Mouse (Mus musculus): ENCODE data around the gene Rsph1. TPM values are rescaled to one million over a fixed set of nuclear protein-coding genes. Genes with fewer than 3 reads are reported as not detected.
A peak's percentile ranks its signal among the peaks of the same experiment; 100 is the strongest.

Rsph1 gene
- total and polyA plus RNA-seq, 3 experiments, result 0.81 to 1.2 (median 1.2) TPM

DNA sequence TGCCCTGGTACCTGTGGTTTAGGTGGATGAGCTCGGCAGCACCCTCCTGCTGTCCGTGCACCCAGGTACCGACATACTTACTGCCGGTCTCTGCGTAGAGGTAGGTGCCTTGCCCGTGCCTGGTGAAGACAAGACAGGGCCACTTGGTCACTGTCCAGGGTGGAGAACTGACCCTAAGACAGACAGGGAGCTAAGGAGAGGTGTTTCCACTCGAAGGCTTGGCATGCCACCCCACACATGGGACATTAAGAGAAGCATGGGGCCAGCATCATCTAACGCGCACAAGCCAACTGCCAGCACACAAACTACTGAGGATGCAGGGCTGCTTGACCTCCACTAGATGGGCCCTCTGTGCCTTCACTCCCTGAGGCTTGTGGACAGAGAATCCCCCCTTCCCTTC lies 11.4 kb downstream of the Rsph1 start:
- Histone ChIP-seq H3K4me3 (no peak overlapping the region), H3K27me3 (ENCODE audit: control insufficient read depth, insufficient read depth, low read length) (no peaks in the 10 kb centered on the region), H3K27ac (no peak overlapping the region), H3K4me1 (ENCODE audit: control insufficient read depth, insufficient read depth, low read length) (no peaks in the 10 kb centered on the region), H3K9ac (ENCODE audit: low read depth, low read length) (no peak overlapping the region), H3K79me2 (replicated peaks; ENCODE audit: control insufficient read depth, insufficient read depth, low read length) (no peaks in the 10 kb centered on the region), H3K36me3 (ENCODE audit: control insufficient read depth, insufficient read depth, low read length) (no peaks in the 10 kb centered on the region)
- intact Hi-C loops (cut with DNase I), result no loop called here
- WGBS, result 86% methylated on average over 9 of the region's 9 CpGs
- DNase-seq, result no peak
- no peak for TF ChIP-seq CTCF (IDR thresholded peaks at IDR 0.05)
- no peak for TF ChIP-seq EP300 (IDR thresholded peaks at IDR 0.05; ENCODE audit: insufficient read depth, low read depth, low read length)
- no peak for TF ChIP-seq POLR2A (IDR thresholded peaks at IDR 0.05; ENCODE audit: insufficient read depth, low read depth, low read length)

DNA sequence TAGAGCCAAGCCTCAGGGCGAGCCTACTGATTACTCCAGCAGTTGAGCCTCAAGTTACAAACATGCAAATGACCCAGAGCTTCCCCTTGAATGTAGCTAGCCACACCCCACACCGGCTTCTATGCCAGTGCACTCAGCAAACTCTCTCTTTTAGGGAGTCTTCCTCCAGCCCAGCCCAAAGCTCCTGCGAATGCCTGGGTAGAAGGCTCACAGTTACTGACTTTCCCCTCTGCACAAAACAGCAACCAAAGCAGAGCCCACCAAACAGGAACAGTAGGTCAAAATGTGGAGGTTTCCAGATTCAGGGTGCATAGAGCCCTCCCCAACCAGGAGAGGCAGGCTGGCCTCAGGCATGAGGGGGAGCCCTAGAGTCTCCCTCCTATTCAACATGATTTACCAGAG lies 12.0 kb downstream of the Rsph1 start:
- no peaks in the 10 kb centered on the region for H3K27me3 ChIP-seq (ENCODE audit: control insufficient read depth, insufficient read depth, low read length)
- H3K4me3 ChIP-seq, result no peak overlapping the region
- no peak overlapping the region for H3K27ac ChIP-seq
- H3K9ac ChIP-seq (ENCODE audit: low read depth, low read length), result no peak overlapping the region
- 22% methylated on average over 3 of the region's 3 CpGs for WGBS
- no peaks in the 10 kb centered on the region for H3K36me3 ChIP-seq (ENCODE audit: control insufficient read depth, insufficient read depth, low read length)
- peak in 1 of 2 experiments; percentile 49 for DNase-seq
- H3K4me1 ChIP-seq (ENCODE audit: control insufficient read depth, insufficient read depth, low read length), result no peaks in the 10 kb centered on the region
- intact Hi-C loops (cut with DNase I), result no loop called here
- no peaks in the 10 kb centered on the region for H3K79me2 ChIP-seq (replicated peaks; ENCODE audit: control insufficient read depth, insufficient read depth, low read length)
- TF ChIP-seq CTCF (IDR thresholded peaks at IDR 0.05), result no peak
- TF ChIP-seq EP300 (IDR thresholded peaks at IDR 0.05; ENCODE audit: insufficient read depth, low read depth, low read length), result no peak
- TF ChIP-seq POLR2A (IDR thresholded peaks at IDR 0.05; ENCODE audit: insufficient read depth, low read depth, low read length), result no peak

GRCm38 (mm10) chr17:31264372-31264771 lies 12.8 kb downstream of the Rsph1 start:
- Histone ChIP-seq H3K27me3 (ENCODE audit: control insufficient read depth, insufficient read depth, low read length) (no peaks in the 10 kb centered on the region), H3K4me3 (no peak overlapping the region), H3K4me1 (ENCODE audit: control insufficient read depth, insufficient read depth, low read length) (no peaks in the 10 kb centered on the region), H3K36me3 (ENCODE audit: control insufficient read depth, insufficient read depth, low read length) (no peaks in the 10 kb centered on the region), H3K27ac (no peak overlapping the region), H3K9ac (ENCODE audit: low read depth, low read length) (no peak overlapping the region), H3K79me2 (replicated peaks; ENCODE audit: control insufficient read depth, insufficient read depth, low read length) (no peaks in the 10 kb centered on the region)
- intact Hi-C loops (cut with DNase I), result no loop called here
- TF ChIP-seq EP300 (IDR thresholded peaks at IDR 0.05; ENCODE audit: insufficient read depth, low read depth, low read length) (no peak), POLR2A (IDR thresholded peaks at IDR 0.05; ENCODE audit: insufficient read depth, low read depth, low read length) (no peak), CTCF (IDR thresholded peaks at IDR 0.05) (no peak)
- no peak for DNase-seq
- 78% methylated on average over 6 of the region's 6 CpGs for WGBS

DNA sequence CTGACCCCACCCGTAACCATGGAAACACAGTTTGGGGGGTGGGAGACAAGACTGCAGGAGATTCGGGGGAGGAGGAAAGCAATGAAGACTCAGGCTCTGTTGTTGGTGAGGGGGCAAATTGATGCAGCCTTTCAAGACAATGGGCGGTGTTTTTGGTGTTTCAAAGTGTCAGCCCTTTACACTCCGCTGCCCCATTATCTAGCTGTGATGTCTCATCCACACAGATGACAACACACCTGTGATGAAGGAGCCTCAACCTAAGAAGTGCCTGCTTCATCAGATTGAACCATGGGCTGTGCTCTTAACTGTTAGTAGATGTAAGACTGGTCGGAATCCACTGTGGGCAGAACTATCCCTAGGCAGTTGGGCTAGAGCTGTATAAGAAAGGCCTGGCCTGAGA lies 13.4 kb downstream of the Rsph1 start:
- Histone ChIP-seq H3K4me1 (ENCODE audit: control insufficient read depth, insufficient read depth, low read length) (no peaks in the 10 kb centered on the region), H3K36me3 (ENCODE audit: control insufficient read depth, insufficient read depth, low read length) (no peaks in the 10 kb centered on the region), H3K9ac (ENCODE audit: low read depth, low read length) (no peak overlapping the region), H3K27ac (no peak overlapping the region), H3K4me3 (no peak overlapping the region), H3K27me3 (ENCODE audit: control insufficient read depth, insufficient read depth, low read length) (no peaks in the 10 kb centered on the region), H3K79me2 (replicated peaks; ENCODE audit: control insufficient read depth, insufficient read depth, low read length) (no peaks in the 10 kb centered on the region)
- intact Hi-C loops (cut with DNase I), result no loop called here
- 91% methylated on average over 5 of the region's 5 CpGs for WGBS
- no peak for TF ChIP-seq CTCF (IDR thresholded peaks at IDR 0.05)
- TF ChIP-seq EP300 (IDR thresholded peaks at IDR 0.05; ENCODE audit: insufficient read depth, low read depth, low read length), result no peak
- TF ChIP-seq POLR2A (IDR thresholded peaks at IDR 0.05; ENCODE audit: insufficient read depth, low read depth, low read length), result no peak
- DNase-seq, result no peak

DNA sequence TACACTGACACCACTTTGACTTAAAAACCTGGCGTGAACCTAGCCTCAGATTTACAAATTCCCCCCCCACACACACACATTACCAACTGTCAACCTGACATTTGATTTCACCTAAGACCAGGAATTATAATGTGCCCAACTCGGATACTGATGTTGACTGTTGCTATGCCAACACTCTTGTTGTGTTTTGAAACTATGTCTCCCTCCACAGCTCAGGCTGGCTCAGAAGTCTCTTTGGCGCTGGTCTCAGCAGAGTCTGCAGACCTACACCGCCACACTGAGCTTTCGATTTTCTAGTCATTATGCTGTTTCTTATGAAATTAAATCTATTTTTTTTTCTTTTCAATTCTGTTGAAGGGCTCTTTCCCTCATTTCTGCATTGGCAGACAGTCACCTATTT lies 14.5 kb downstream of the Rsph1 start:
- Histone ChIP-seq H3K27ac (peak overlapping the region; percentile 2; the same call in 1 of the 2 replicates), H3K27me3 (ENCODE audit: control insufficient read depth, insufficient read depth, low read length) (no peaks in the 10 kb centered on the region), H3K4me3 (no peak overlapping the region), H3K4me1 (ENCODE audit: control insufficient read depth, insufficient read depth, low read length) (no peaks in the 10 kb centered on the region), H3K36me3 (ENCODE audit: control insufficient read depth, insufficient read depth, low read length) (no peaks in the 10 kb centered on the region), H3K9ac (ENCODE audit: low read depth, low read length) (no peak overlapping the region), H3K79me2 (replicated peaks; ENCODE audit: control insufficient read depth, insufficient read depth, low read length) (no peaks in the 10 kb centered on the region)
- no peak for DNase-seq
- 49% methylated on average over 5 of the region's 5 CpGs for WGBS
- intact Hi-C loops (cut with DNase I), result no loop called here
- TF ChIP-seq CTCF (IDR thresholded peaks at IDR 0.05) (no peak), POLR2A (IDR thresholded peaks at IDR 0.05; ENCODE audit: insufficient read depth, low read depth, low read length) (no peak), EP300 (IDR thresholded peaks at IDR 0.05; ENCODE audit: insufficient read depth, low read depth, low read length) (no peak)

GRCm38 (mm10) chr17:31261352-31261751 lies 15.8 kb downstream of the Rsph1 start:
- TF ChIP-seq POLR2A (IDR thresholded peaks at IDR 0.05; ENCODE audit: insufficient read depth, low read depth, low read length) (no peak), EP300 (IDR thresholded peaks at IDR 0.05; ENCODE audit: insufficient read depth, low read depth, low read length) (no peak), CTCF (IDR thresholded peaks at IDR 0.05) (no peak)
- no peak overlapping the region for H3K4me3 ChIP-seq
- no peak overlapping the region for H3K27ac ChIP-seq
- no peak overlapping the region for H3K9ac ChIP-seq (ENCODE audit: low read depth, low read length)
- no peaks in the 10 kb centered on the region for H3K79me2 ChIP-seq (replicated peaks; ENCODE audit: control insufficient read depth, insufficient read depth, low read length)
- no peak for DNase-seq
- H3K4me1 ChIP-seq (ENCODE audit: control insufficient read depth, insufficient read depth, low read length), result no peaks in the 10 kb centered on the region
- no peaks in the 10 kb centered on the region for H3K36me3 ChIP-seq (ENCODE audit: control insufficient read depth, insufficient read depth, low read length)
- WGBS, result 85% methylated on average over 6 of the region's 6 CpGs
- intact Hi-C loops (cut with DNase I), result no loop called here
- no peaks in the 10 kb centered on the region for H3K27me3 ChIP-seq (ENCODE audit: control insufficient read depth, insufficient read depth, low read length)

Data from heart, adult 2 months (tissue).